Mouse (Mus musculus) cerebellum, adult 18-20 months (tissue): ENCODE measurements around the gene 2310022A10Rik.
"Not testable (repeated sequence)": the region's sequence is repeated elsewhere in the genome, so short reads cannot be mapped to it uniquely, and the experiment has no call there.

Source experiments
- DNase-seq, 2 experiments: peaks; one replicate each; pipeline ENCODE4 v3.0.0; 2021

Gene 2310022A10Rik

GRCm38 (mm10) chr7:27621028-27621427, 68.0 kb downstream of the 2310022A10Rik start:
- peak; percentile 62 to 70 for DNase-seq

GRCm38 (mm10) chr7:27622234-27622633, 69.2 kb downstream of the 2310022A10Rik start:
- DNase-seq = no peak

- DNase-seq = no peak
These were observed 71.9 kb downstream of the 2310022A10Rik start for GRCm38 (mm10) chr7:27624967-27625366.

- no peak for DNase-seq
These were observed 74.7 kb downstream of the 2310022A10Rik start for GRCm38 (mm10) chr7:27627707-27628106.

GRCm38 (mm10) chr7:27628190-27628589, 75.2 kb downstream of the 2310022A10Rik start:
- DNase-seq = peak; percentile 58

- DNase-seq = not testable (repeated sequence)
These were observed 75.8 kb downstream of the 2310022A10Rik start for GRCm38 (mm10) chr7:27628816-27629215.

- DNase-seq = peak; percentile 58 to 61
These were observed 78.4 kb downstream of the 2310022A10Rik start for GRCm38 (mm10) chr7:27631439-27631838.
